Mouse (Mus musculus): ENCODE measurements around the gene Tmc8. TPM values are rescaled to one million over a fixed set of nuclear protein-coding genes. Genes with fewer than 3 reads are reported as not detected.

Tmc8 gene
- polyA plus RNA-seq, 1 experiment from 2014 or later = 4.0 TPM

- ATAC-seq (ENCODE audit: insufficient number of reproducible peaks, low FRiP score) = no peak
- H3K9me3 ChIP-seq (replicated peaks) = no peaks in the 10 kb centered on the region
- no peaks in the 10 kb centered on the region for H3K4me1 ChIP-seq (replicated peaks)
- H3K27me3 ChIP-seq (replicated peaks) = no peaks in the 10 kb centered on the region
- no peak overlapping the region for H3K9ac ChIP-seq
- peaks cover 87% of the 10 kb centered on the region for H3K36me3 ChIP-seq
- H3K4me3 ChIP-seq = no peak overlapping the region
- no peak overlapping the region for H3K4me2 ChIP-seq
- 89% methylated on average over 10 of the region's 10 CpGs for WGBS
- H3K27ac ChIP-seq (ENCODE audit: poor library complexity, severe bottlenecking) = no peak overlapping the region
Measured at GRCm38 (mm10) chr11:117759267-117759666, 22.6 kb upstream of the Tmc8 start.

- H3K4me1 ChIP-seq (replicated peaks) = no peaks in the 10 kb centered on the region
- no peak overlapping the region for H3K4me2 ChIP-seq
- peaks cover 86% of the 10 kb centered on the region for H3K36me3 ChIP-seq
- ATAC-seq (ENCODE audit: insufficient number of reproducible peaks, low FRiP score) = no peak
- 89% methylated on average over 26 of the region's 26 CpGs for WGBS
- no peaks in the 10 kb centered on the region for H3K27me3 ChIP-seq (replicated peaks)
- no peak overlapping the region for H3K27ac ChIP-seq (ENCODE audit: poor library complexity, severe bottlenecking)
- no peak overlapping the region for H3K9ac ChIP-seq
- no peak overlapping the region for H3K4me3 ChIP-seq
- no peaks in the 10 kb centered on the region for H3K9me3 ChIP-seq (replicated peaks)
Measured at GRCm38 (mm10) chr11:117760374-117761119, 21.3 kb upstream of the Tmc8 start.

- Histone ChIP-seq H3K4me3 (no peak overlapping the region), H3K27me3 (replicated peaks) (no peaks in the 10 kb centered on the region), H3K9me3 (replicated peaks) (no peaks in the 10 kb centered on the region), H3K4me2 (no peak overlapping the region), H3K4me1 (replicated peaks) (peaks cover 6% of the 10 kb centered on the region; the same call in 1 of the 2 replicates), H3K36me3 (peaks cover 86% of the 10 kb centered on the region), H3K9ac (no peak overlapping the region), H3K27ac (ENCODE audit: poor library complexity, severe bottlenecking) (no peak overlapping the region)
- WGBS = 91% methylated on average over 13 of the region's 13 CpGs
- no peak for ATAC-seq (ENCODE audit: insufficient number of reproducible peaks, low FRiP score)
Measured at GRCm38 (mm10) chr11:117761801-117762200, 20.1 kb upstream of the Tmc8 start.

GRCm38 (mm10) chr11:117762246-117762645, 19.6 kb upstream of the Tmc8 start:
- H3K27ac ChIP-seq (ENCODE audit: poor library complexity, severe bottlenecking) = no peak overlapping the region
- WGBS = 54% methylated on average over 12 of the region's 12 CpGs
- no peaks in the 10 kb centered on the region for H3K9me3 ChIP-seq (replicated peaks)
- H3K4me1 ChIP-seq (replicated peaks) = peaks cover 6% of the 10 kb centered on the region; the same call in 1 of the 2 replicates
- no peak for ATAC-seq (ENCODE audit: insufficient number of reproducible peaks, low FRiP score)
- no peak overlapping the region for H3K9ac ChIP-seq
- H3K27me3 ChIP-seq (replicated peaks) = no peaks in the 10 kb centered on the region
- peaks cover 83% of the 10 kb centered on the region for H3K36me3 ChIP-seq
- no peak overlapping the region for H3K4me3 ChIP-seq
- no peak overlapping the region for H3K4me2 ChIP-seq

GRCm38 (mm10) chr11:117764319-117764718, 17.6 kb upstream of the Tmc8 start:
- H3K36me3 ChIP-seq = peaks cover 75% of the 10 kb centered on the region
- H3K27ac ChIP-seq (ENCODE audit: poor library complexity, severe bottlenecking) = no peak overlapping the region
- H3K4me1 ChIP-seq (replicated peaks) = peaks cover 13% of the 10 kb centered on the region
- no peak overlapping the region for H3K9ac ChIP-seq
- no peaks in the 10 kb centered on the region for H3K9me3 ChIP-seq (replicated peaks)
- 84% methylated on average over 9 of the region's 9 CpGs for WGBS
- no peak overlapping the region for H3K4me3 ChIP-seq
- no peaks in the 10 kb centered on the region for H3K27me3 ChIP-seq (replicated peaks)
- H3K4me2 ChIP-seq = no peak overlapping the region
- no peak for ATAC-seq (ENCODE audit: insufficient number of reproducible peaks, low FRiP score)

GRCm38 (mm10) chr11:117765361-117765760, 16.5 kb upstream of the Tmc8 start:
- Histone ChIP-seq H3K4me3 (no peak overlapping the region), H3K27ac (ENCODE audit: poor library complexity, severe bottlenecking) (no peak overlapping the region)
- WGBS = 86% methylated on average over 5 of the region's 5 CpGs

GRCm38 (mm10) chr11:117766275-117766674, 15.6 kb upstream of the Tmc8 start:
- no peak for ATAC-seq (ENCODE audit: insufficient number of reproducible peaks, low FRiP score)
- no peak overlapping the region for H3K4me3 ChIP-seq
- H3K9ac ChIP-seq = no peak overlapping the region
- no peak overlapping the region for H3K27ac ChIP-seq (ENCODE audit: poor library complexity, severe bottlenecking)
- peaks cover 15% of the 10 kb centered on the region for H3K4me1 ChIP-seq (replicated peaks)
- H3K36me3 ChIP-seq = peaks cover 71% of the 10 kb centered on the region
- WGBS = 77% methylated on average over 3 of the region's 3 CpGs
- no peak overlapping the region for H3K4me2 ChIP-seq
- H3K27me3 ChIP-seq (replicated peaks) = no peaks in the 10 kb centered on the region
- no peaks in the 10 kb centered on the region for H3K9me3 ChIP-seq (replicated peaks)

More at GRCm38 (mm10) chr11:117765361-117765760, 16.5 kb upstream of the Tmc8 start:
- Histone ChIP-seq H3K9ac (no peak overlapping the region), H3K4me2 (no peak overlapping the region), H3K27me3 (replicated peaks) (no peaks in the 10 kb centered on the region), H3K4me1 (replicated peaks) (peaks cover 15% of the 10 kb centered on the region), H3K36me3 (peaks cover 75% of the 10 kb centered on the region), H3K9me3 (replicated peaks) (no peaks in the 10 kb centered on the region)
- ATAC-seq (ENCODE audit: insufficient number of reproducible peaks, low FRiP score) = no peak

- H3K4me3 ChIP-seq = no peak overlapping the region
- peaks cover 15% of the 10 kb centered on the region for H3K4me1 ChIP-seq (replicated peaks)
- H3K9ac ChIP-seq = no peak overlapping the region
- H3K27me3 ChIP-seq (replicated peaks) = no peaks in the 10 kb centered on the region
- H3K27ac ChIP-seq (ENCODE audit: poor library complexity, severe bottlenecking) = no peak overlapping the region
- no peaks in the 10 kb centered on the region for H3K9me3 ChIP-seq (replicated peaks)
- peaks cover 84% of the 10 kb centered on the region for H3K36me3 ChIP-seq
- H3K4me2 ChIP-seq = no peak overlapping the region
- no peak for ATAC-seq (ENCODE audit: insufficient number of reproducible peaks, low FRiP score)
- 82% methylated on average over 20 of the region's 20 CpGs for WGBS
Measured at GRCm38 (mm10) chr11:117768725-117769682, 12.9 kb upstream of the Tmc8 start.

- no peaks in the 10 kb centered on the region for H3K27me3 ChIP-seq (replicated peaks)
- peaks cover 15% of the 10 kb centered on the region for H3K4me1 ChIP-seq (replicated peaks)
- no peak overlapping the region for H3K4me2 ChIP-seq
- H3K9me3 ChIP-seq (replicated peaks) = no peaks in the 10 kb centered on the region
- H3K9ac ChIP-seq = no peak overlapping the region
- WGBS = 93% methylated on average over 7 of the region's 7 CpGs
- peaks cover 85% of the 10 kb centered on the region for H3K36me3 ChIP-seq
- H3K4me3 ChIP-seq = no peak overlapping the region
- no peak overlapping the region for H3K27ac ChIP-seq (ENCODE audit: poor library complexity, severe bottlenecking)
- ATAC-seq (ENCODE audit: insufficient number of reproducible peaks, low FRiP score) = no peak
Measured at GRCm38 (mm10) chr11:117769683-117770047, 12.2 kb upstream of the Tmc8 start.

- no peaks in the 10 kb centered on the region for H3K9me3 ChIP-seq (replicated peaks)
- no peak overlapping the region for H3K9ac ChIP-seq
- no peak for ATAC-seq (ENCODE audit: insufficient number of reproducible peaks, low FRiP score)
- no peak overlapping the region for H3K27ac ChIP-seq (ENCODE audit: poor library complexity, severe bottlenecking)
- H3K4me1 ChIP-seq (replicated peaks) = peaks cover 15% of the 10 kb centered on the region
- H3K36me3 ChIP-seq = peaks cover 85% of the 10 kb centered on the region
- no peaks in the 10 kb centered on the region for H3K27me3 ChIP-seq (replicated peaks)
- H3K4me3 ChIP-seq = no peak overlapping the region
- WGBS = 85% methylated on average over 10 of the region's 10 CpGs
- H3K4me2 ChIP-seq = no peak overlapping the region
Measured at GRCm38 (mm10) chr11:117770407-117770806, 11.5 kb upstream of the Tmc8 start.

GRCm38 (mm10) chr11:117772352-117772751, 9.5 kb upstream of the Tmc8 start:
- 93% methylated on average over 7 of the region's 7 CpGs for WGBS
- no peak overlapping the region for H3K9ac ChIP-seq
- H3K36me3 ChIP-seq = peaks cover 88% of the 10 kb centered on the region
- H3K4me2 ChIP-seq = no peak overlapping the region
- no peaks in the 10 kb centered on the region for H3K27me3 ChIP-seq (replicated peaks)
- no peak for ATAC-seq (ENCODE audit: insufficient number of reproducible peaks, low FRiP score)
- peaks cover 9% of the 10 kb centered on the region; the same call in 1 of the 2 replicates for H3K4me1 ChIP-seq (replicated peaks)
- H3K4me3 ChIP-seq = no peak overlapping the region
- H3K9me3 ChIP-seq (replicated peaks) = no peaks in the 10 kb centered on the region
- no peak overlapping the region for H3K27ac ChIP-seq (ENCODE audit: poor library complexity, severe bottlenecking)
